Mouse (Mus musculus): ENCODE measurements around the gene Galm.

DNA sequence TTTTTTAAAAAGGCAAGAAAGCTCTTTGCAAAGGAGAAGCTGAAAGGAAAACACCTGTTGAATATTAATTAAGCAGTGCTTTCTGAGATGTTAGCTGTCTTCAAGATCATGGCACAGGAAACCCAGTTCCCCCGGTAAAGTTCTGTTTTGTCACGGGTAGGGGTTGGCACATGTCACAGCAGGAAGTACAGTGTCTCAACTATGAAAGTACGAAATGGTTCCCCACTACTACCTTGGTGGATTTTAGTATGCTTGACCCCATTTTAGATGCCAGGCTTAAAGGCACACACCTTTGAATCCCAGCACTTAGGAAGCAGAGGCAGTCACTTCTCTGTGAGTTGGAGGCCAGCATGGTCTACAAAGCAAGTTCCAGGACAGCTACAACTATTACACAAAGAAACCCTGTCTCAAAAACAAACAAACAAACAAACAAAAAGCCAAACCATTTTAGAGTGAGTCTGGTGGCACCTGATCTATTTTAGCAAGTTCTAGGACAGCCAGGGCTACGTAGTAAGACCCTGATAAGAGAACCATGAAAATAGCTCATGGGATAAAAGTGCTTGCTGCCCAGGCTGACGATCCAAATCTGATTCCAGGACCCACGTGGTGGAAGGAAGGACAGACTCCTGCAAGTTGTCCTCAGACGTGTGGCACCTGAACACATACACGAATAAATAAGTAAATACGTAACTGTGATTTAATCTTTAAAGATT, 3.6 kb downstream of the Galm start:
- TF ChIP-seq CTCF (IDR thresholded peaks at IDR 0.05; ENCODE audit: control insufficient read depth, insufficient read depth, insufficient read length) (no peak), MYOD1 (IDR thresholded peaks at IDR 0.05; ENCODE audit: control insufficient read depth, insufficient read length, low read depth) (no peak)
